Mouse (Mus musculus): ENCODE data around the gene Taf5l. TPM values are rescaled to one million over a fixed set of nuclear protein-coding genes. Genes with fewer than 3 reads are reported as not detected.

Taf5l gene
- polyA plus RNA-seq, 1 experiment from 2014 or later: 36.1 TPM

GRCm38 (mm10) chr8:123999568-123999967 lies 21.6 kb downstream of the Taf5l start:
- no peaks in the 10 kb centered on the region for H3K4me1 ChIP-seq (ENCODE audit: control insufficient read depth, insufficient read depth, low read length)
- ATAC-seq (ENCODE audit: low read depth): peak; percentile 55; the same call in 1 of the 2 replicates
- no peak overlapping the region for H3K9ac ChIP-seq (ENCODE audit: low read depth, low read length)
- no peak overlapping the region for H3K4me2 ChIP-seq (ENCODE audit: low read depth, low read length)
- peaks cover 84% of the 10 kb centered on the region for H3K36me3 ChIP-seq (ENCODE audit: control insufficient read depth, insufficient read depth, low read length)
- DNase-seq (ENCODE audit: low spot score): peak; percentile 59
- H3K27me3 ChIP-seq (replicated peaks; ENCODE audit: control insufficient read depth, insufficient read depth, low read length): no peaks in the 10 kb centered on the region
- WGBS: 66% methylated on average over 2 of the region's 2 CpGs
- H3K4me3 ChIP-seq (ENCODE audit: low read depth, low read length): no peak overlapping the region
- no peaks in the 10 kb centered on the region for H3K9me3 ChIP-seq (ENCODE audit: control insufficient read depth, low read length)
- no peak overlapping the region; the same call in 1 of the 2 replicates for H3K27ac ChIP-seq (replicated peaks; ENCODE audit: low read depth, low read length)

- ATAC-seq (ENCODE audit: low read depth) (peak; percentile 88), DNase-seq (ENCODE audit: low spot score) (peak; percentile 86)
- Histone ChIP-seq H3K9me3 (ENCODE audit: control insufficient read depth, low read length) (no peaks in the 10 kb centered on the region), H3K4me2 (ENCODE audit: low read depth, low read length) (no peak overlapping the region), H3K27ac (replicated peaks; ENCODE audit: low read depth, low read length) (peak overlapping the region; percentile 31; the same call in 1 of the 2 replicates), H3K36me3 (ENCODE audit: control insufficient read depth, insufficient read depth, low read length) (peaks cover 36% of the 10 kb centered on the region), H3K27me3 (replicated peaks; ENCODE audit: control insufficient read depth, insufficient read depth, low read length) (no peaks in the 10 kb centered on the region), H3K9ac (ENCODE audit: low read depth, low read length) (no peak overlapping the region), H3K4me1 (ENCODE audit: control insufficient read depth, insufficient read depth, low read length) (no peaks in the 10 kb centered on the region), H3K4me3 (ENCODE audit: low read depth, low read length) (no peak overlapping the region)
- 94% methylated on average over 3 of the region's 3 CpGs for WGBS
These were observed 27.2 kb downstream of the Taf5l start for GRCm38 (mm10) chr8:123993997-123994396.

DNA sequence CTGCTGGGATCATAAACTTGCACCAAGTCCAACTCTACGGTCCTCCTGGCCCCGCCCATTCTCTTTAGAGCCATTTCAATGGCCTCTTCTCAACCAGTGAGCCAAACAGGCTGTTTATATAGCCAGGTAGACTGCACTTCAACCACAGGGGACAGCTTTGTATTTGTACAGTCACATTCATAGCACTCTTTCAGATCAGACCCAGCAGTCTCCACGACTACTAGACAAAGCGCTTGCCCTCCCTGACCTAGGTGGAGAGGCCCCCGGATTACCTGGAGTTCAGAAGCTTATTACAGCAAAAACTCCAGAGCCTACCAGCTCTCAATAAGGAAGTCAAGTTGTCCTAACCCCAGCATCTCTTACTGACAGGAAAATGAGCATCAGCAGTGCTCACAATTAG lies 27.6 kb downstream of the Taf5l start:
- ATAC-seq (ENCODE audit: low read depth) (0 out of 2 replicates have a peak, but pooled peaks have one; percentile 23), DNase-seq (ENCODE audit: low spot score) (no peak)
- peaks cover 32% of the 10 kb centered on the region for H3K36me3 ChIP-seq (ENCODE audit: control insufficient read depth, insufficient read depth, low read length)
- no peak overlapping the region for H3K4me2 ChIP-seq (ENCODE audit: low read depth, low read length)
- H3K27ac ChIP-seq (replicated peaks; ENCODE audit: low read depth, low read length): no peak overlapping the region; the same call in 1 of the 2 replicates
- no peaks in the 10 kb centered on the region for H3K27me3 ChIP-seq (replicated peaks; ENCODE audit: control insufficient read depth, insufficient read depth, low read length)
- no peaks in the 10 kb centered on the region for H3K4me1 ChIP-seq (ENCODE audit: control insufficient read depth, insufficient read depth, low read length)
- H3K9ac ChIP-seq (ENCODE audit: low read depth, low read length): no peak overlapping the region
- WGBS: 84% methylated on average over 5 of the region's 5 CpGs
- H3K4me3 ChIP-seq (ENCODE audit: low read depth, low read length): no peak overlapping the region
- no peaks in the 10 kb centered on the region for H3K9me3 ChIP-seq (ENCODE audit: control insufficient read depth, low read length)

GRCm38 (mm10) chr8:123992587-123992986 lies 28.6 kb downstream of the Taf5l start:
- no peak for DNase-seq (ENCODE audit: low spot score)
- Histone ChIP-seq H3K4me2 (ENCODE audit: low read depth, low read length) (no peak overlapping the region), H3K9ac (ENCODE audit: low read depth, low read length) (no peak overlapping the region), H3K4me1 (ENCODE audit: control insufficient read depth, insufficient read depth, low read length) (no peaks in the 10 kb centered on the region), H3K4me3 (ENCODE audit: low read depth, low read length) (no peak overlapping the region), H3K27ac (replicated peaks; ENCODE audit: low read depth, low read length) (no peak overlapping the region), H3K27me3 (replicated peaks; ENCODE audit: control insufficient read depth, insufficient read depth, low read length) (no peaks in the 10 kb centered on the region), H3K9me3 (ENCODE audit: control insufficient read depth, low read length) (no peaks in the 10 kb centered on the region), H3K36me3 (ENCODE audit: control insufficient read depth, insufficient read depth, low read length) (peaks cover 23% of the 10 kb centered on the region)
- ATAC-seq (ENCODE audit: low read depth): no peak
- WGBS: 88% methylated on average over 8 of the region's 8 CpGs

- Histone ChIP-seq H3K36me3 (ENCODE audit: control insufficient read depth, insufficient read depth, low read length) (0 out of 2 replicates have a peak, but pooled peaks cover 7% of the 10 kb centered on the region), H3K4me1 (ENCODE audit: control insufficient read depth, insufficient read depth, low read length) (no peaks in the 10 kb centered on the region), H3K9me3 (ENCODE audit: control insufficient read depth, low read length) (no peaks in the 10 kb centered on the region), H3K9ac (ENCODE audit: low read depth, low read length) (no peak overlapping the region), H3K4me3 (ENCODE audit: low read depth, low read length) (no peak overlapping the region), H3K4me2 (ENCODE audit: low read depth, low read length) (no peak overlapping the region), H3K27me3 (replicated peaks; ENCODE audit: control insufficient read depth, insufficient read depth, low read length) (no peaks in the 10 kb centered on the region), H3K27ac (replicated peaks; ENCODE audit: low read depth, low read length) (no peak overlapping the region)
- 84% methylated on average over 13 of the region's 13 CpGs for WGBS
- no peak for DNase-seq (ENCODE audit: low spot score)
- ATAC-seq (ENCODE audit: low read depth): no peak
These were observed 30.7 kb downstream of the Taf5l start for GRCm38 (mm10) chr8:123990277-123991049.

DNA sequence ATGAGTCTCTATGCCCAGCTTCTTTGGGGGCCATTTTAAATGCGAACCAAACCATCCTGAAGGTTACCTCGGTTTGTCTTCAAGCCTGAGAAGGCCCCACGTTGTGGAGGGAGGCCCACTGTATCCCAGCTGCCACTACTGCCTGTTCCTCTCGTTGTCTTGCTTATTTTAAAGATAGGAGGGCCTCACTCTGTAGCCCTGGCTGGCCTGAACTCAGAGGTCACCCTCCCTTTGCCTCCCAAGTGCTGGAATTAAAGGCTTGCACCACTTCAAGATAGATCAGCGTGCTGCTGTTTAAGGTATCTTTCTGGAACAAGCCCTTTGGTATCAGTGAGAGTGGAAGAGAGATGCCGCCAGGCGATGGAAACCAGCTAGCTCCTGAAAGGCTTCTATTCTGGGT lies 32.1 kb downstream of the Taf5l start:
- Histone ChIP-seq H3K4me2 (ENCODE audit: low read depth, low read length) (no peak overlapping the region), H3K9ac (ENCODE audit: low read depth, low read length) (no peak overlapping the region), H3K4me1 (ENCODE audit: control insufficient read depth, insufficient read depth, low read length) (no peaks in the 10 kb centered on the region), H3K4me3 (ENCODE audit: low read depth, low read length) (no peak overlapping the region), H3K27ac (replicated peaks; ENCODE audit: low read depth, low read length) (no peak overlapping the region), H3K9me3 (ENCODE audit: control insufficient read depth, low read length) (no peaks in the 10 kb centered on the region), H3K36me3 (ENCODE audit: control insufficient read depth, insufficient read depth, low read length) (no peaks in the 10 kb centered on the region), H3K27me3 (replicated peaks; ENCODE audit: control insufficient read depth, insufficient read depth, low read length) (no peaks in the 10 kb centered on the region)
- ATAC-seq (ENCODE audit: low read depth) (no peak), DNase-seq (ENCODE audit: low spot score) (no peak)
- WGBS: 66% methylated on average over 7 of the region's 7 CpGs

GRCm38 (mm10) chr8:123988605-123989038 lies 32.6 kb downstream of the Taf5l start:
- H3K27ac ChIP-seq (replicated peaks; ENCODE audit: low read depth, low read length): no peak overlapping the region
- H3K4me1 ChIP-seq (ENCODE audit: control insufficient read depth, insufficient read depth, low read length): no peaks in the 10 kb centered on the region
- 69% methylated on average over 6 of the region's 6 CpGs for WGBS
- H3K9me3 ChIP-seq (ENCODE audit: control insufficient read depth, low read length): no peaks in the 10 kb centered on the region
- H3K9ac ChIP-seq (ENCODE audit: low read depth, low read length): no peak overlapping the region
- no peaks in the 10 kb centered on the region for H3K36me3 ChIP-seq (ENCODE audit: control insufficient read depth, insufficient read depth, low read length)
- no peak for DNase-seq (ENCODE audit: low spot score)
- no peaks in the 10 kb centered on the region for H3K27me3 ChIP-seq (replicated peaks; ENCODE audit: control insufficient read depth, insufficient read depth, low read length)
- no peak overlapping the region for H3K4me3 ChIP-seq (ENCODE audit: low read depth, low read length)
- no peak for ATAC-seq (ENCODE audit: low read depth)
- H3K4me2 ChIP-seq (ENCODE audit: low read depth, low read length): no peak overlapping the region

- peaks cover 4% of the 10 kb centered on the region; the same call in 1 of the 2 replicates for H3K4me1 ChIP-seq (ENCODE audit: control insufficient read depth, insufficient read depth, low read length)
- H3K36me3 ChIP-seq (ENCODE audit: control insufficient read depth, insufficient read depth, low read length): no peaks in the 10 kb centered on the region
- peak within 1 kb of the TSS; percentile 76 for H3K27ac ChIP-seq (replicated peaks; ENCODE audit: low read depth, low read length)
- H3K4me2 ChIP-seq (ENCODE audit: low read depth, low read length): peak within 1 kb of the TSS; percentile 86
- 1% methylated on average over 11 of the region's 56 CpGs for WGBS
- peak; percentile 92 for DNase-seq (ENCODE audit: low spot score)
- H3K9me3 ChIP-seq (ENCODE audit: control insufficient read depth, low read length): no peaks in the 10 kb centered on the region
- H3K4me3 ChIP-seq (ENCODE audit: low read depth, low read length): peak within 1 kb of the TSS; percentile 69
- peak; percentile 97 for ATAC-seq (ENCODE audit: low read depth)
- peak within 1 kb of the TSS; percentile 75 for H3K9ac ChIP-seq (ENCODE audit: low read depth, low read length)
- H3K27me3 ChIP-seq (replicated peaks; ENCODE audit: control insufficient read depth, insufficient read depth, low read length): no peaks in the 10 kb centered on the region
These were observed 38.3 kb downstream of the Taf5l start, which contains the start of gene Abcb10 for GRCm38 (mm10) chr8:123982826-123983400. Gene Abcb10, minus strand, starts transcription at chr8:123983122.

All from embryonic facial prominence, embryonic 14.5 days (tissue).